15 mouse cellular contexts compared by ENCODE assay signal in the genomic region with DNA sequence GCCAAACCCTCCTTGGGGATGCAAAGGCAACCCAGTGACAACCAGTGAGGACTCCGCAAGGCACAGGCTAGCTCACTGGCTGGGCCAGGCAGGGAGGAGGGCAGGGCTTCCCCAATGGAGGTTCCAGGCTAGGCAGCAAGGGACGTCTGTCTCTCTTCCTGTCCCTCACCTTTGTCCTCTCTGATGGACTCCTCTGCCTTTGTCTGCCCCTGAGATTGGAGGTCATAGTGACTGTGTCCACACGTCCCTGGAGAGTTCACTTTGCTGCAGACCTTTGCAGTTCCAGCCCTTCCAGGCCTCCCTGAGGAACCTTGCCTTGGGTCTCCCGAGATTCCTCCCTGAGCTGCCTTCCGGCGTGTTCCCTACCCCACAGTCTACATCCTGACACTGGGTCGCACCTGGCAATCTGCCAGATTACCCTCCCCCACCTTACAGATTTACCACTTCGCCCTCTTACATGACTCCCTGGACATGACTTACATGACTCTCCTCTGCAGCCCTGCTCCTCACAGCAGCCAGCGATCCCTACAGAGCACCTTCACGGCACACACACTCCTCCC. TPM values are rescaled to one million over a fixed set of nuclear protein-coding genes. Genes with fewer than 3 reads are reported as not detected.
DNase-seq lines count a peak whose midpoint lies in the region; ATAC-seq and TF ChIP-seq lines count a peak whose summit lies in the region.
"Had no signal": no experiment of that assay in that cellular context is flagged by ENCODE, and none has a peak within 500 bp of the region (broad histone marks: within the 10 kb centered on the region; RNA-seq: fewer than 3 reads in every experiment).

No protein-coding gene starts in this region.

- WGBS in heart, embryonic 12.5 days: 46% methylated on average over 10 of the region's 10 CpGs
- 39% methylated on average over 10 of the region's 10 CpGs for WGBS in lung, embryonic 14.5 days
- 54% methylated on average over 10 of the region's 10 CpGs for WGBS in lung, adult 2 months
- WGBS in intestine, postnatal 0 days: 37% methylated on average over 10 of the region's 10 CpGs
- 56% methylated on average over 10 of the region's 10 CpGs for WGBS in liver, embryonic 15.5 days (ENCODE audit: insufficient replicate concordance)

- no peak overlapping the region for H3K9ac ChIP-seq in heart, embryonic 12.5 days
- no peak overlapping the region for H3K9ac ChIP-seq in lung, embryonic 14.5 days
- H3K9ac ChIP-seq in intestine, postnatal 0 days (ENCODE audit: low read depth, low read length): no peak overlapping the region
- H3K9ac ChIP-seq in liver, embryonic 15.5 days: no peak overlapping the region
- H3K9ac ChIP-seq: limb, embryonic 13.5 days had no signal

- TF ChIP-seq CTCF in lung, embryonic 14.5 days (IDR thresholded peaks at IDR 0.05; ENCODE audit: low read depth): no peak
- TF ChIP-seq CTCF in lung, adult 2 months (IDR thresholded peaks at IDR 0.05; ENCODE audit: insufficient read depth, low read length): no peak
- no peak for TF ChIP-seq CTCF in intestine, postnatal 0 days (IDR thresholded peaks at IDR 0.05; ENCODE audit: low read depth)

- no peak for TF ChIP-seq POLR2A in lung, adult 2 months (IDR thresholded peaks at IDR 0.05; ENCODE audit: borderline replicate concordance, extremely low read depth, low read depth, low read length)

- H3K27me3 ChIP-seq in heart, embryonic 12.5 days (replicated peaks): 0 out of 2 replicates have a peak, but pooled peaks cover 7% of the 10 kb centered on the region
- no peaks in the 10 kb centered on the region for H3K27me3 ChIP-seq in lung, embryonic 14.5 days (ENCODE audit: insufficient read depth, low read length)
- no peaks in the 10 kb centered on the region for H3K27me3 ChIP-seq in intestine, postnatal 0 days (replicated peaks; ENCODE audit: control insufficient read depth, insufficient read depth, low read length)
- H3K27me3 ChIP-seq in liver, embryonic 15.5 days: peaks cover 40% of the 10 kb centered on the region
- H3K27me3 ChIP-seq: limb, embryonic 13.5 days had no signal

- peaks cover 30% of the 10 kb centered on the region for H3K4me1 ChIP-seq in heart, embryonic 12.5 days (replicated peaks)
- peaks cover 19% of the 10 kb centered on the region; the same call in 1 of the 2 replicates for H3K4me1 ChIP-seq in lung, embryonic 14.5 days (ENCODE audit: insufficient read depth)
- peaks cover 5% of the 10 kb centered on the region; the same call in 1 of the 2 replicates for H3K4me1 ChIP-seq in lung, adult 2 months (ENCODE audit: control insufficient read depth, insufficient read depth, low read length)
- H3K4me1 ChIP-seq in intestine, postnatal 0 days (replicated peaks; ENCODE audit: control insufficient read depth, insufficient read depth, low read length): no peaks in the 10 kb centered on the region
- peaks cover 25% of the 10 kb centered on the region for H3K4me1 ChIP-seq in liver, embryonic 15.5 days (replicated peaks)

- H3K4me3 ChIP-seq in heart, embryonic 12.5 days: no peak overlapping the region
- no peak overlapping the region for H3K4me3 ChIP-seq in lung, embryonic 14.5 days (ENCODE audit: low read depth, low read length)
- no peak overlapping the region for H3K4me3 ChIP-seq in lung, adult 2 months (replicated peaks; ENCODE audit: extremely low read depth, low read depth, low read length)
- no peak overlapping the region for H3K4me3 ChIP-seq in intestine, postnatal 0 days (ENCODE audit: low read depth, low read length)
- H3K4me3 ChIP-seq in liver, embryonic 15.5 days (replicated peaks): no peak overlapping the region
- H3K4me3 ChIP-seq: limb, embryonic 13.5 days had no signal

- H3K4me2 ChIP-seq in heart, embryonic 12.5 days: no peak overlapping the region
- H3K4me2 ChIP-seq in lung, embryonic 14.5 days: no peak overlapping the region
- no peak overlapping the region for H3K4me2 ChIP-seq in intestine, postnatal 0 days (replicated peaks; ENCODE audit: low read depth)
- H3K4me2 ChIP-seq in liver, embryonic 15.5 days: no peak overlapping the region
- H3K4me2 ChIP-seq: limb, embryonic 13.5 days had no signal

- DNase-seq in heart, adult 9 months (ENCODE audit: low spot score in 2 of 2): no peak
- DNase-seq in lung, embryonic 14.5 days: peak; percentile 39
- no peak for DNase-seq in lung, adult 2 months
- DNase-seq in layer of hippocampus, adult 18-20 months (ENCODE audit: low spot score in 2 of 2): no peak
- DNase-seq in spleen, postnatal 10 days (ENCODE audit: low spot score in 2 of 2): no peak
- DNase-seq: heart, postnatal 10 days; layer of hippocampus, postnatal 36 days; right cerebral cortex, postnatal 4 days had no signal

- peak; percentile 30; the same call in 1 of the 2 replicates for ATAC-seq in heart, embryonic 12.5 days (ENCODE audit: insufficient number of reproducible peaks, low FRiP score)
- no peak for ATAC-seq in lung, embryonic 14.5 days (ENCODE audit: insufficient read depth)
- 0 out of 2 replicates have a peak, but pooled peaks have one; percentile 9 for ATAC-seq in intestine, postnatal 0 days
- peak; percentile 38; the same call in 1 of the 2 replicates for ATAC-seq in liver, embryonic 15.5 days (ENCODE audit: insufficient read depth)
- ATAC-seq: forebrain, embryonic 14.5 days had no signal

- no peak overlapping the region for H3K27ac ChIP-seq in heart, embryonic 12.5 days (ENCODE audit: poor library complexity, severe bottlenecking)
- H3K27ac ChIP-seq in lung, embryonic 14.5 days (ENCODE audit: low read depth): no peak overlapping the region
- no peak overlapping the region; the same call in 1 of the 2 replicates for H3K27ac ChIP-seq in intestine, postnatal 0 days (ENCODE audit: low read depth, low read length)
- no peak overlapping the region for H3K27ac ChIP-seq in liver, embryonic 15.5 days (replicated peaks)
- H3K27ac ChIP-seq: limb, embryonic 13.5 days had no signal

- H3K36me3 ChIP-seq in heart, embryonic 12.5 days: no peaks in the 10 kb centered on the region
- no peaks in the 10 kb centered on the region for H3K36me3 ChIP-seq in lung, embryonic 14.5 days (ENCODE audit: insufficient read depth)
- H3K36me3 ChIP-seq in intestine, postnatal 0 days (ENCODE audit: control insufficient read depth, insufficient read depth): no peaks in the 10 kb centered on the region
- no peaks in the 10 kb centered on the region for H3K36me3 ChIP-seq in liver, embryonic 15.5 days (replicated peaks)
- H3K36me3 ChIP-seq: limb, embryonic 13.5 days had no signal

- H3K9me3 ChIP-seq in heart, embryonic 12.5 days (replicated peaks): no peaks in the 10 kb centered on the region
- H3K9me3 ChIP-seq in lung, embryonic 14.5 days (ENCODE audit: low read depth, low read length): no peaks in the 10 kb centered on the region
- H3K9me3 ChIP-seq in intestine, postnatal 0 days (ENCODE audit: control insufficient read depth): no peaks in the 10 kb centered on the region
- no peaks in the 10 kb centered on the region for H3K9me3 ChIP-seq in liver, embryonic 15.5 days (replicated peaks)
- H3K9me3 ChIP-seq: limb, embryonic 13.5 days had no signal

RNA-seq across cellular contexts. Expression of a gene that starts 5.5 kb away (rescaled TPM):
- 294 and 300 TPM in 2 replicates for polyA plus RNA-seq in heart, embryonic 12.5 days (2016; fragmentation: Nextera tagmentation; extraction: Ambion mirVana)
- polyA plus RNA-seq in lung, embryonic 14.5 days (2014; fragmentation: Nextera tagmentation; extraction: Ambion mirVana): 201 and 209 TPM in 2 replicates
- 92.0 and 112 TPM in 2 replicates for polyA plus RNA-seq in lung, adult 2 months (2012; rRNA removed)
- 298 and 319 TPM in 2 replicates for polyA plus RNA-seq in intestine, postnatal 0 days (2015; fragmentation: Nextera tagmentation; extraction: Ambion mirVana)
- 118 and 121 TPM in 2 replicates for polyA plus RNA-seq in liver, embryonic 15.5 days (2015; fragmentation: Nextera tagmentation; extraction: Ambion mirVana)
- 10 to 100 TPM; 83.7 to 93.8 TPM for total RNA-seq in layer of hippocampus, adult 18-20 months (2021)

RNA-seq across cellular contexts. Expression of a gene that starts 18.9 kb away (rescaled TPM):
- not detected in 2 replicates for polyA plus RNA-seq in heart, embryonic 12.5 days (2016; fragmentation: Nextera tagmentation; extraction: Ambion mirVana)
- polyA plus RNA-seq in lung, embryonic 14.5 days (2014; fragmentation: Nextera tagmentation; extraction: Ambion mirVana): not detected in 2 replicates
- 1.3 and 1.8 TPM in 2 replicates for polyA plus RNA-seq in lung, adult 2 months (2012; rRNA removed)
- polyA plus RNA-seq in intestine, postnatal 0 days (2015; fragmentation: Nextera tagmentation; extraction: Ambion mirVana): 2.2 and 2.6 TPM in 2 replicates
- 0.17 TPM in 1 of 2 replicates, not detected in the other for polyA plus RNA-seq in liver, embryonic 15.5 days (2015; fragmentation: Nextera tagmentation; extraction: Ambion mirVana)
- total RNA-seq in layer of hippocampus, adult 18-20 months (2021): under 1 TPM in 1 of 2 experiments, not detected in 1; 0.42 TPM
- total RNA-seq: gastrocnemius, adult 18-20 months; heart, postnatal 10 days; layer of hippocampus, postnatal 36 days had no signal
- polyA plus RNA-seq: embryonic facial prominence, embryonic 14.5 days; forebrain, embryonic 14.5 days; limb, embryonic 13.5 days had no signal

RNA-seq across cellular contexts. Expression of a gene that starts 39.9 kb away (rescaled TPM):
- polyA plus RNA-seq in heart, embryonic 12.5 days (2016; fragmentation: Nextera tagmentation; extraction: Ambion mirVana): 29.0 and 30.0 TPM in 2 replicates
- polyA plus RNA-seq in lung, embryonic 14.5 days (2014; fragmentation: Nextera tagmentation; extraction: Ambion mirVana): 54.4 and 55.4 TPM in 2 replicates
- 60.7 and 67.3 TPM in 2 replicates for polyA plus RNA-seq in lung, adult 2 months (2012; rRNA removed)
- polyA plus RNA-seq in intestine, postnatal 0 days (2015; fragmentation: Nextera tagmentation; extraction: Ambion mirVana): 44.1 and 48.8 TPM in 2 replicates
- 47.9 and 55.1 TPM in 2 replicates for polyA plus RNA-seq in liver, embryonic 15.5 days (2015; fragmentation: Nextera tagmentation; extraction: Ambion mirVana)
- 10 to 100 TPM; 18.0 to 22.7 TPM for total RNA-seq in layer of hippocampus, adult 18-20 months (2021)

RNA-seq across cellular contexts. Expression of a gene that starts 52.2 kb away (rescaled TPM):
- polyA plus RNA-seq in heart, embryonic 12.5 days (2016; fragmentation: Nextera tagmentation; extraction: Ambion mirVana): 165 TPM in 2 replicates
- 243 and 249 TPM in 2 replicates for polyA plus RNA-seq in lung, embryonic 14.5 days (2014; fragmentation: Nextera tagmentation; extraction: Ambion mirVana)
- polyA plus RNA-seq in lung, adult 2 months (2012; rRNA removed): 81.2 and 105 TPM in 2 replicates
- polyA plus RNA-seq in intestine, postnatal 0 days (2015; fragmentation: Nextera tagmentation; extraction: Ambion mirVana): 97.0 and 100 TPM in 2 replicates
- polyA plus RNA-seq in liver, embryonic 15.5 days (2015; fragmentation: Nextera tagmentation; extraction: Ambion mirVana): 116 and 117 TPM in 2 replicates
- 10 to 100 TPM; 71.5 to 71.8 TPM for total RNA-seq in layer of hippocampus, adult 18-20 months (2021)
